Mouse (Mus musculus): ENCODE results near the gene Baiap2l1. TPM values are rescaled to one million over a fixed set of nuclear protein-coding genes. Genes with fewer than 3 reads are reported as not detected.

Gene Baiap2l1
- polyA plus RNA-seq, 1 experiment, result 68.8 TPM

- no peak overlapping the region for H3K4me3 ChIP-seq
- H3K4me2 ChIP-seq (ENCODE audit: low read depth), result peak overlapping the region; percentile 61
- no peaks in the 10 kb centered on the region for H3K36me3 ChIP-seq (ENCODE audit: control insufficient read depth, insufficient read depth)
- TF ChIP-seq E2F4 (IDR thresholded peaks at IDR 0.05; ENCODE audit: insufficient read depth), result no peak
- no peak for TF ChIP-seq SRF (IDR thresholded peaks at IDR 0.05; ENCODE audit: control insufficient read depth, insufficient read length, low read depth)
- no peak for TF ChIP-seq TCF12 (IDR thresholded peaks at IDR 0.05; ENCODE audit: insufficient read depth, poor library complexity, severe bottlenecking)
- no peak for TF ChIP-seq POLR2A (IDR thresholded peaks at IDR 0.05; ENCODE audit: insufficient read length, low read depth)
- no peak for TF ChIP-seq REST (IDR thresholded peaks at IDR 0.05; ENCODE audit: insufficient read depth, insufficient read length)
- TF ChIP-seq TCF3 (IDR thresholded peaks at IDR 0.05; ENCODE audit: insufficient read length, low read depth), result no peak
- no peak for TF ChIP-seq USF1 (IDR thresholded peaks at IDR 0.05; ENCODE audit: low read depth)
- peak in 1 of 3 experiments; percentile 44 for TF ChIP-seq MYOG (IDR thresholded peaks at IDR 0.05; ENCODE audit: control insufficient read depth in 1 of 3, insufficient read depth in 1 of 3, insufficient read length in 2 of 3, low read depth in 2 of 3)
- no peak for TF ChIP-seq MYOD1 (IDR thresholded peaks at IDR 0.05; ENCODE audit: control insufficient read depth in 1 of 3, insufficient read length in 2 of 3, low read depth in 2 of 3)
- TF ChIP-seq CEBPB (IDR thresholded peaks at IDR 0.05; ENCODE audit: insufficient read depth, poor library complexity, severe bottlenecking), result peak; percentile 68
- no peak for TF ChIP-seq MAX (IDR thresholded peaks at IDR 0.05; ENCODE audit: low read depth)
- H3ac ChIP-seq (ENCODE audit: control insufficient read depth, insufficient read length), result no peak overlapping the region
- H3K79me2 ChIP-seq (ENCODE audit: control insufficient read depth, insufficient read depth), result peaks cover 27% of the 10 kb centered on the region
- H3K27me3 ChIP-seq (ENCODE audit: control insufficient read depth, insufficient read depth, insufficient read length), result no peaks in the 10 kb centered on the region
Observed at GRCm38 (mm10) chr5:144294908-144295307, 63.0 kb downstream of the Baiap2l1 start.

GRCm38 (mm10) chr5:144289769-144290440, 68.0 kb downstream of the Baiap2l1 start:
- H3ac ChIP-seq (ENCODE audit: control insufficient read depth, insufficient read length), result no peak overlapping the region
- peaks cover 15% of the 10 kb centered on the region for H3K79me2 ChIP-seq (ENCODE audit: control insufficient read depth, insufficient read depth)
- H3K4me2 ChIP-seq (ENCODE audit: low read depth), result peak overlapping the region; percentile 41
- H3K36me3 ChIP-seq (ENCODE audit: control insufficient read depth, insufficient read depth), result no peaks in the 10 kb centered on the region
- no peaks in the 10 kb centered on the region for H3K27me3 ChIP-seq (ENCODE audit: control insufficient read depth, insufficient read depth, insufficient read length)
- H3K4me3 ChIP-seq, result no peak overlapping the region
- TF ChIP-seq MYOG (IDR thresholded peaks at IDR 0.05; ENCODE audit: control insufficient read depth in 1 of 3, insufficient read depth in 1 of 3, insufficient read length in 2 of 3, low read depth in 2 of 3) (peak in 2 of 3 experiments; percentile 11 to 42), SRF (IDR thresholded peaks at IDR 0.05; ENCODE audit: control insufficient read depth, insufficient read length, low read depth) (no peak), USF1 (IDR thresholded peaks at IDR 0.05; ENCODE audit: low read depth) (peak; percentile 47)

GRCm38 (mm10) chr5:144288391-144288790, 69.5 kb downstream of the Baiap2l1 start:
- peaks cover 5% of the 10 kb centered on the region for H3K79me2 ChIP-seq (ENCODE audit: control insufficient read depth, insufficient read depth)
- peak; percentile 43 for TF ChIP-seq POLR2AphosphoS2 (IDR thresholded peaks at IDR 0.05; ENCODE audit: insufficient read length, low read depth)
- TF ChIP-seq TCF3 (IDR thresholded peaks at IDR 0.05; ENCODE audit: insufficient read length, low read depth), result no peak
- no peak overlapping the region for H3K4me3 ChIP-seq
- no peak overlapping the region for H3K4me2 ChIP-seq (ENCODE audit: low read depth)
- no peak overlapping the region for H3ac ChIP-seq (ENCODE audit: control insufficient read depth, insufficient read length)
- H3K27me3 ChIP-seq (ENCODE audit: control insufficient read depth, insufficient read depth, insufficient read length), result no peaks in the 10 kb centered on the region
- peaks cover under 1% of the 10 kb centered on the region for H3K36me3 ChIP-seq (ENCODE audit: control insufficient read depth, insufficient read depth)

- Histone ChIP-seq H3ac (ENCODE audit: control insufficient read depth, insufficient read length) (no peak overlapping the region), H3K4me3 (no peak overlapping the region), H3K36me3 (ENCODE audit: control insufficient read depth, insufficient read depth) (peaks cover 11% of the 10 kb centered on the region), H3K4me2 (ENCODE audit: low read depth) (peak overlapping the region; percentile 54), H3K79me2 (ENCODE audit: control insufficient read depth, insufficient read depth) (no peaks in the 10 kb centered on the region), H3K27me3 (ENCODE audit: control insufficient read depth, insufficient read depth, insufficient read length) (no peaks in the 10 kb centered on the region)
- TF ChIP-seq MYOD1 (IDR thresholded peaks at IDR 0.05; ENCODE audit: control insufficient read depth in 1 of 3, insufficient read length in 2 of 3, low read depth in 2 of 3) (peak; percentile 69 to 97 (median 97)), POLR2AphosphoS2 (IDR thresholded peaks at IDR 0.05; ENCODE audit: insufficient read length, low read depth) (no peak), MAX (IDR thresholded peaks at IDR 0.05; ENCODE audit: low read depth) (no peak), SRF (IDR thresholded peaks at IDR 0.05; ENCODE audit: control insufficient read depth, insufficient read length, low read depth) (no peak), TCF12 (IDR thresholded peaks at IDR 0.05; ENCODE audit: insufficient read depth, poor library complexity, severe bottlenecking) (peak; percentile 90), REST (IDR thresholded peaks at IDR 0.05; ENCODE audit: insufficient read depth, insufficient read length) (no peak), USF1 (IDR thresholded peaks at IDR 0.05; ENCODE audit: low read depth) (no peak), MYOG (IDR thresholded peaks at IDR 0.05; ENCODE audit: control insufficient read depth in 1 of 3, insufficient read depth in 1 of 3, insufficient read length in 2 of 3, low read depth in 2 of 3) (peak; percentile 85 to 100 (median 98)), TCF3 (IDR thresholded peaks at IDR 0.05; ENCODE audit: insufficient read length, low read depth) (peak; percentile 86), E2F4 (IDR thresholded peaks at IDR 0.05; ENCODE audit: insufficient read depth) (no peak), CEBPB (IDR thresholded peaks at IDR 0.05; ENCODE audit: insufficient read depth, poor library complexity, severe bottlenecking) (no peak), POLR2A (IDR thresholded peaks at IDR 0.05; ENCODE audit: insufficient read length, low read depth) (peak; percentile 37)
Observed at GRCm38 (mm10) chr5:144287267-144287820, 70.6 kb downstream of the Baiap2l1 start.

GRCm38 (mm10) chr5:144286591-144287266, 71.2 kb downstream of the Baiap2l1 start:
- no peak overlapping the region for H3ac ChIP-seq (ENCODE audit: control insufficient read depth, insufficient read length)
- H3K36me3 ChIP-seq (ENCODE audit: control insufficient read depth, insufficient read depth), result peaks cover 16% of the 10 kb centered on the region
- no peaks in the 10 kb centered on the region for H3K27me3 ChIP-seq (ENCODE audit: control insufficient read depth, insufficient read depth, insufficient read length)
- TF ChIP-seq SRF (IDR thresholded peaks at IDR 0.05; ENCODE audit: control insufficient read depth, insufficient read length, low read depth) (no peak), CEBPB (IDR thresholded peaks at IDR 0.05; ENCODE audit: insufficient read depth, poor library complexity, severe bottlenecking) (no peak), MAX (IDR thresholded peaks at IDR 0.05; ENCODE audit: low read depth) (no peak), E2F4 (IDR thresholded peaks at IDR 0.05; ENCODE audit: insufficient read depth) (no peak), MYOG (IDR thresholded peaks at IDR 0.05; ENCODE audit: control insufficient read depth in 1 of 3, insufficient read depth in 1 of 3, insufficient read length in 2 of 3, low read depth in 2 of 3) (peak in 2 of 3 experiments; percentile 41 to 58), REST (IDR thresholded peaks at IDR 0.05; ENCODE audit: insufficient read depth, insufficient read length) (no peak), POLR2AphosphoS2 (IDR thresholded peaks at IDR 0.05; ENCODE audit: insufficient read length, low read depth) (no peak), MYOD1 (IDR thresholded peaks at IDR 0.05; ENCODE audit: control insufficient read depth in 1 of 3, insufficient read length in 2 of 3, low read depth in 2 of 3) (peak in 1 of 3 experiments; percentile 74), TCF12 (IDR thresholded peaks at IDR 0.05; ENCODE audit: insufficient read depth, poor library complexity, severe bottlenecking) (no peak)
- no peak overlapping the region for H3K4me3 ChIP-seq
- H3K4me2 ChIP-seq (ENCODE audit: low read depth), result peak overlapping the region; percentile 37
- H3K79me2 ChIP-seq (ENCODE audit: control insufficient read depth, insufficient read depth), result no peaks in the 10 kb centered on the region

All from myocyte (in vitro differentiated cells).